Mouse (Mus musculus): Measurements from ENCODE around the gene 2310034G01Rik.

Gene 2310034G01Rik

GRCm38 (mm10) chr19:46357344-46358280 lies 7.5 kb upstream of the 2310034G01Rik start:
- DNase-seq, result peak; percentile 47 to 56

- peak; percentile 88 to 92 for DNase-seq
Measured at GRCm38 (mm10) chr19:46356701-46357138, 6.6 kb upstream of the 2310034G01Rik start.

DNA sequence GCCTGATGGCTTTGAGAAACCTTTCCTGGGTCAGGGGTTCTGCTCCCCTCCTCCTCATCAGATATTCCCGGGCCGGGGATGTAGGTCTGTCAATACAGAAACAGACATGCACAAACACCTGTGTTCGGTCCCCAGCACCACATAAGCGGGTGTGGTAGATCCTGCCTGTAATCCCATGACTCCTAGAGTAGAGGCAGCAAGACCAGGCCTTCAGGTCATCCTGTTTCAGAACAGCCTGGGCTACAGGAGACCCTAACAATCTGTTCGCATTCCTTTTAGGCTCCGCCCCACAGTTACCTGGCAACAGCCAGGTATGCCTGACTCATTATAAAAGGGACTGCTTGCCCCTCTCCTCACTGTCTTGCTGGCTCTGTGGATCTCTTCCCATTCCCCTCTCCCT lies 552 bp downstream of the 2310034G01Rik start:
- DNase-seq, result no peak

- peak; percentile 82 to 88 for DNase-seq
Measured at GRCm38 (mm10) chr19:46348761-46349458, 1.2 kb downstream of the 2310034G01Rik start.

- DNase-seq, result peak in 1 of 2 experiments; percentile 19
Measured at GRCm38 (mm10) chr19:46347936-46348668, 2.0 kb downstream of the 2310034G01Rik start.

DNA sequence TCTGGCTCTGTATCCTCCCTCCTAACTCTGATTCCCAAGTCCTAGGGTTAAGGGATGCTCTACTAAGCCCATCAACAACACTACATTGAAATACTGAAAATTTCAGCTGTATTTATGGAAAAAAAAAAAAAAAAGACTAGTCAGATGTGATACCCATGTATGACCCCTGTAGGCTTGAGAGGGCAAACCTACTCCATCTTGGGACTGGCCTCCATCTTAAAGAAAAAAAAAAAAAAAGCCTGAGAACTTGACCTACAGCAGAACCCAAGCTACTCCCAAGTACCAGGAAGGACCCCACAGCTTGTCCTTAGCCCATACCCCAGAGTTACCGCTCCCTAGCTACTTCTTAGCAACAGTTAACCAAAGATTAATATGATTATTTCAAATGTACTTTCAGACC lies 3.0 kb downstream of the 2310034G01Rik start:
- DNase-seq, result no peak

DNA sequence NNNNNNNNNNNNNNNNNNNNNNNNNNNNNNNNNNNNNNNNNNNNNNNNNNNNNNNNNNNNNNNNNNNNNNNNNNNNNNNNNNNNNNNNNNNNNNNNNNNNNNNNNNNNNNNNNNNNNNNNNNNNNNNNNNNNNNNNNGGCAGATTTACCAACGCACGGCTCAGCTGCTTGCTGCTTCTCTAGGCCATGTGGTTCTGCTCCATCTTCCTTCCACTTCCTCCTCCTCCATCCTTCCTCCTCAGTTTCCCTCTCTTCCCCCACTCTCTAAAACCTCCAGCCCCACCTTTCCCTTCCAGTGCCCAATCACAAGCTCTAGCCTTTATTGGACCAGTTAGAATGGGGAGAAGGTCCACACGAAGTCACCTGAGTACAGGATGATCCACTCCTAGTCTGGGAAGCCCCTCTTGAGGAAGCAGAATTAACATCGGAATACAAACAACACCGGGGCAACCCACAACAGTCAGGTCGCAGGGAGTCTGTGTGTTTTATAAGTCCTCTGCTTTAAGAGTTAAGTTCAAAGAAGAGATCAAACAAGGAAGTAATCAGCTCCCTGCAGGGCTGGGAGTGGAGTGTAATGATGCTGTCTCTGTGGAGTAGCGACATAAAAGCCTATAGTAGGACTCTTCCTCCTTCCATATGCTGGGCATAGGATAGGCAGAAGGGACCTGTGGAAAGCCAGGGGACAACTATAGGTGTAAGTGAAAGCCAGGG lies 5.2 kb downstream of the 2310034G01Rik start:
- DNase-seq, result no peak

- peak; percentile 76 to 86 for DNase-seq
Measured at GRCm38 (mm10) chr19:46339287-46339971, 10.7 kb downstream of the 2310034G01Rik start.

DNA sequence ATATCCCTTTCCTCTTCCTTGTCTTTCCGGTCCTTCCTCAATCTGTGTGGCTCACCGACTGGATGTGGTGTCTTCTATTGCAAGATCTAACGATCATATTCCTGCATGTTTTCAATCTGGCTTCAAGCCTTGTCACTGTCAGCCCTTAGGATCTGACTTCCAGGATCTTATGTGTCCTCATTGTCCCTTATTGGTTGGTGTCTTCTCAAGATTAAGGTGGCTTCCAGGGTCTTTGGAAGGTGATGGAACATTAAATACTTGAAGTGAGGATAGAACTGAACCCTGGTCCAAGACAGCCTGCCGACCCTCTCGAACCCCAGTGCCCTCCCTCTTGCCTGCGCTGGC lies 11.2 kb downstream of the 2310034G01Rik start:
- no peak for DNase-seq

- DNase-seq, result peak; percentile 96 to 98
Measured at GRCm38 (mm10) chr19:46338331-46338936, 11.7 kb downstream of the 2310034G01Rik start, which contains the start of gene Cuedc2. Gene Cuedc2, minus strand, starts transcription at chr19:46338702.

GRCm38 (mm10) chr19:46337719-46338330 lies 12.3 kb downstream of the 2310034G01Rik start:
- DNase-seq, result no peak

DNA sequence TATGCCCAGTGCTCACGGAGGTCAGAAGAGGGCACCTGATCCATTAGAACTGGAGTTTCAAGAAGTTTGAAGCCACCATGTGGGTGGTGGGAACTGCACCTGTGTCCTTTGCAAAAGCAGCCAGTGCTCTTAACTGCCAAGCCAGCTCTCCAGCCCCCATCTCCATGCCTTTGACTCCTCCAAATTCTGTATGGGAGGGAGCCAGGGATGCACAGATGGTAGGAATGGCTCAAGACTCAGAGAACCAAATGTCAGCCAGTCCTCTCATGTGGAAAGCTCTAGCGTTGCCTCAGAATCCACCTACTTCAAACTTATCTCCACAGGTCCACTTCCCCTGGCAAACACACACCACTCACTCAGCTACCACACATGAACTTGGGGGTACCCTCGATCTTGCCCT lies 16.2 kb downstream of the 2310034G01Rik start:
- no peak for DNase-seq

GRCm38 (mm10) chr19:46332721-46333339 lies 17.3 kb downstream of the 2310034G01Rik start:
- DNase-seq, result no peak

DNA sequence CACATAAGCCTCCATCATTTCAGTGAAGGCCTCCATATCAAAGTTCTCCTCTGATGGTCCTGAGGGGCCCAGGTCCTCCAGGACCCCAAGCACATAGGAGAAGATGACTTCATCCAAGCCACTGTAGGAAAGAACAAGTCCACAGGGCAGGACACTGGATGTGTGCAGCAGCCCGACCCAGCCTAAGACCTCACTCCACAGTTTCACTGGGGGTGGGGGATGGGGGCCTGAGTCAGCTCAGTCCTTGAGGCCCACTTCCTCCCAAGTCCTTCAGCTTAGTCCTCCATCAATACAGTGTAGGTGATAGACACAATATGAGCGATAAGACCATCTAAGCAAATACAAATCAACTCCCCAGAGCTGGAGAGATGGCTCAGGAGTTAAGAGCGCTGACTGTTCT lies 18.2 kb downstream of the 2310034G01Rik start:
- DNase-seq, result no peak

DNA sequence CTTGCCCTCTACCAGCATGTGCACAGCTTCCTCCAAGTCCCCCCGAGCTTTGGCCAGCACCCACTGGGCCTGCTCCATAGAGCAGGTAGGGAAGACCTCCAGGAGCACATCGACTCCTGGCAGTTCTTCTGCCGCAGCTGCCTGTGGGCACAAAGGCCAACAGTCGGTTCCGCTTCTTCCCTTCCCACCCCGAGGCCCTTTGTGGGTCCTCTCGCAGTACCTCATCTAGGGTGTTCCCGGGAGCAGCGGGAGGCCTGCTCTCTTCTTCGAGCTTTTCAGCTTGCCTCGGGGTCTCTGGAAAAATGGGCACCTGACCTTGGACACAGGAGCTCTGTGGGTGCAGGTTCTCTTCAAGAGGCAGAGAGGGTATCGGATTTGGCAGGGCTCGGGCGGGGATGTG lies 18.8 kb downstream of the 2310034G01Rik start:
- no peak for DNase-seq

GRCm38 (mm10) chr19:46330696-46331095 lies 19.4 kb downstream of the 2310034G01Rik start:
- no peak for DNase-seq

DNA sequence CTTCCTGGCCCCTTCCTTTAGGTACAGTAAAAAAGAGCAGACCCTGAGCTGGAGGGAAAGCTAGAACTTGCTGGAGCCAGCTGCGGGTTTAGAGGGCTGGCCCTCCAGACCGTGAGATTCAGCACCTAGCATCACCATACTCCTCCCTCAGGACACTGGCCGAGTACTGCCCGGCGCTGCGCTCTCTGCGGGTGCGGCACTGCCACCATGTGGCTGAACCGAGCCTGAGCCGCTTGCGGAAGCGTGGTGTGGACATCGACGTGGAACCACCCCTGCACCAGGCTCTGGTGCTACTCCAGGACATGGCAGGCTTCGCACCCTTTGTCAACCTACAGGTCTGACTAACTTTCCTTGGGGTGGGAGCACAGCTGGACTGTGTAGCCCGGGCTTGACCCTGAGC lies 20.2 kb downstream of the 2310034G01Rik start:
- peak; percentile 88 to 92 for DNase-seq

DNA sequence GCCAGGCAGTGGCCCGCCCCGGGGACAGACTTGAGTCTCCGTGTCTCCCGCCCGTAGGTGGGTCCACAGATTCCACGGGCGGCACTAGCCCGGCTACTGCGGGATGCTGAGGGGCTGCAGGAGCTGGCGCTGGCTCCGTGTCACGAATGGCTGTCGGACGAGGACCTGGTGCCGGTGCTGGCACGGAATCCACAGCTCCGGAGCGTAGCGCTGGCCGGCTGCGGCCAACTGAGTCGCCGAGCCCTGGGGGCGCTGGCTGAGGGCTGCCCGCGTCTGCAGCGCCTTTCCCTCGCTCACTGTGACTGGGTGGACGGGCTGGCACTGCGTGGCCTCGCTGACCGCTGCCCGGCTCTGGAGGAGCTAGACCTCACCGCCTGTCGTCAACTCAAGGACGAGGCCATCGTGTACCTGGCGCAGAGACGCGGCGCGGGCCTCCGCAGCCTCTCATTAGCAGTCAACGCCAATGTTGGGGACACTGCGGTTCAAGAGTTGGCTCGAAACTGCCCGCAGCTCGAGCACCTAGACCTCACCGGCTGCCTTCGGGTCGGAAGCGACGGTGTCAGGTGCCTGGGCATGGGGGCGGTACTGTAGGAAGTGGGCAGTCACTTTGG lies 21.0 kb downstream of the 2310034G01Rik start:
- no peak for DNase-seq

- peak; percentile 95 to 97 for DNase-seq
Measured at GRCm38 (mm10) chr19:46328081-46329030, 21.7 kb downstream of the 2310034G01Rik start, which contains the start of gene Fbxl15. Gene Fbxl15, plus strand, starts transcription at chr19:46328184.

Data from lung, postnatal 4 days (tissue).